Mouse (Mus musculus) stomach, postnatal 0 days (tissue): ENCODE measurements around the gene Nsd1. TPM values are rescaled to one million over a fixed set of nuclear protein-coding genes. Genes with fewer than 3 reads are reported as not detected.
A peak's percentile ranks its signal among the peaks of the same experiment; 100 is the strongest.

Experiments
- ATAC-seq: fragments of 200-750 bp; cut with Nextera tagmentation; 2 replicates; pipeline ENCODE4 v1.8.0; 2017; ENCODE audit not compliant: low FRiP score, low TSS enrichment
- DNase-seq: peaks from one replicate; pipeline ENCODE4 v3.0.0-alpha.2; 2016; ENCODE audit warnings: low spot score
- H3K27ac ChIP-seq: fragments of 300-500 bp; sonication (generic); replicated peaks from 2 replicates; pipeline ENCODE4 v1.5.1; 2014; ENCODE audit warnings: mild to moderate bottlenecking, control low read depth
- H3K27me3 ChIP-seq: fragments of 300-500 bp; sonication (generic); 2 replicates; pipeline ENCODE4 v1.6.1; 2014; ENCODE audit warnings: low read length; ENCODE audit not compliant: control insufficient read depth, insufficient read depth
- H3K36me3 ChIP-seq: fragments of 300-500 bp; sonication (generic); 2 replicates; pipeline ENCODE4 v1.6.1; 2014; ENCODE audit warnings: low read length, mixed read lengths; ENCODE audit not compliant: control insufficient read depth, insufficient read depth
- H3K4me1 ChIP-seq: fragments of 300-500 bp; sonication (generic); replicated peaks from 2 replicates; pipeline ENCODE4 v1.6.1; 2014; ENCODE audit warnings: antibody characterized with exemption; ENCODE audit not compliant: control insufficient read depth, insufficient read depth
- H3K4me2 ChIP-seq: fragments of 300-500 bp; sonication (generic); replicated peaks from 2 replicates; pipeline ENCODE4 v1.6.1; 2014; ENCODE audit warnings: low read depth, mild to moderate bottlenecking, control low read depth, moderate library complexity
- H3K4me3 ChIP-seq: fragments of 300-500 bp; sonication (generic); 2 replicates; pipeline ENCODE4 v1.5.1; 2014; ENCODE audit warnings: low read depth, low read length, control low read depth
- H3K9ac ChIP-seq: fragments of 300-500 bp; sonication (generic); 2 replicates; pipeline ENCODE4 v1.6.1; 2014; ENCODE audit warnings: mild to moderate bottlenecking, low read length, control low read depth, mixed read lengths
- H3K9me3 ChIP-seq: fragments of 300-500 bp; sonication (generic); 2 replicates; pipeline ENCODE4 v1.6.1; 2016; ENCODE audit warnings: low read length; ENCODE audit not compliant: control insufficient read depth
- CTCF ChIP-seq: IDR thresholded peaks from 2 replicates; pipeline ENCODE4 v1.5.1; 2016; ENCODE audit warnings: antibody characterized with exemption, low read depth, mild to moderate bottlenecking, moderate library complexity
- EP300 ChIP-seq: optimal IDR thresholded peaks from 2 replicates; pipeline ENCODE3; 2016; ENCODE audit warnings: antibody characterized with exemption
- WGBS: fragments of 180-500 bp; shearing (Covaris S2); extraction: QIAGEN DNeasy Blood & Tissue Kit; methylation state at CpG from one replicate; pipeline ENCODE4 v1.1.7; 2014; 5-methylcytosine and 5-hydroxymethylcytosine counted together
- polyA plus RNA-seq: library from polyadenylated mRNA; unstranded; fragments of >200 nt; fragmentation: Nextera tagmentation; extraction: Ambion mirVana; gene quantifications from 2 replicates; pipeline ENCODE4 v1.2.1, GENCODE M21; 2015

The Nsd1 gene
- polyA plus RNA-seq, 1 experiment from 2014 or later, result 35.0 TPM

- Histone ChIP-seq H3K4me3 (no peak overlapping the region), H3K4me1 (no peaks in the 10 kb centered on the region), H3K4me2 (no peak overlapping the region), H3K9ac (no peak overlapping the region), H3K27me3 (no peaks in the 10 kb centered on the region), H3K27ac (no peak overlapping the region), H3K9me3 (no peaks in the 10 kb centered on the region), H3K36me3 (no peaks in the 10 kb centered on the region)
- 57% methylated on average over 3 of the region's 3 CpGs for WGBS
- DNase-seq (no peak), ATAC-seq (no peak)
- TF ChIP-seq CTCF (no peak), EP300 (no peak)
Observed at GRCm38 (mm10) chr13:55255052-55255652, 45.6 kb downstream of the Nsd1 start.

- H3K27me3 ChIP-seq, result no peaks in the 10 kb centered on the region
- peak; percentile 46 for TF ChIP-seq CTCF
- TF ChIP-seq EP300, result no peak
- no peak for ATAC-seq
- no peaks in the 10 kb centered on the region for H3K9me3 ChIP-seq
- H3K4me3 ChIP-seq, result no peak overlapping the region
- no peak overlapping the region for H3K27ac ChIP-seq
- no peak overlapping the region for H3K9ac ChIP-seq
- 98% methylated on average over 3 of the region's 3 CpGs for WGBS
- no peak for DNase-seq
- H3K4me2 ChIP-seq, result no peak overlapping the region
- peaks cover 8% of the 10 kb centered on the region for H3K36me3 ChIP-seq
- no peaks in the 10 kb centered on the region for H3K4me1 ChIP-seq
Observed at GRCm38 (mm10) chr13:55258651-55259050, 49.1 kb downstream of the Nsd1 start.

- 95% methylated on average over 8 of the region's 8 CpGs for WGBS
- Histone ChIP-seq H3K4me2 (no peak overlapping the region), H3K9me3 (no peaks in the 10 kb centered on the region), H3K4me3 (no peak overlapping the region), H3K4me1 (no peaks in the 10 kb centered on the region), H3K27me3 (no peaks in the 10 kb centered on the region), H3K27ac (0 out of 2 replicates have a peak overlapping the region, but pooled peaks have one; percentile 24), H3K36me3 (peaks cover 15% of the 10 kb centered on the region), H3K9ac (no peak overlapping the region)
- TF ChIP-seq CTCF, result no peak
- TF ChIP-seq EP300, result no peak
- ATAC-seq (no peak), DNase-seq (no peak)
Observed at GRCm38 (mm10) chr13:55261521-55261920, 51.9 kb downstream of the Nsd1 start.

- no peak for TF ChIP-seq CTCF
- peak; percentile 33 for TF ChIP-seq EP300
- no peak overlapping the region for H3K27ac ChIP-seq
- H3K27me3 ChIP-seq, result no peaks in the 10 kb centered on the region
- peaks cover 15% of the 10 kb centered on the region for H3K36me3 ChIP-seq
- DNase-seq (no peak), ATAC-seq (no peak)
- no peaks in the 10 kb centered on the region for H3K9me3 ChIP-seq
- H3K9ac ChIP-seq, result no peak overlapping the region
- H3K4me2 ChIP-seq, result no peak overlapping the region
- no peak overlapping the region for H3K4me3 ChIP-seq
- no peaks in the 10 kb centered on the region for H3K4me1 ChIP-seq
Observed at GRCm38 (mm10) chr13:55262096-55262495, 52.5 kb downstream of the Nsd1 start.

GRCm38 (mm10) chr13:55277203-55277602 lies 67.6 kb downstream of the Nsd1 start:
- H3K27ac ChIP-seq, result no peak overlapping the region
- TF ChIP-seq CTCF (no peak), EP300 (no peak)
- peak; percentile 51; the same call in 1 of the 2 replicates for ATAC-seq
- H3K4me3 ChIP-seq, result no peak overlapping the region
- 87% methylated on average over 5 of the region's 5 CpGs for WGBS
- peak; percentile 41 for DNase-seq
- no peak overlapping the region for H3K4me2 ChIP-seq
- no peaks in the 10 kb centered on the region for H3K4me1 ChIP-seq
- no peak overlapping the region for H3K9ac ChIP-seq
- H3K36me3 ChIP-seq, result peaks cover 22% of the 10 kb centered on the region
- H3K9me3 ChIP-seq, result no peaks in the 10 kb centered on the region
- no peaks in the 10 kb centered on the region for H3K27me3 ChIP-seq

- no peak overlapping the region for H3K27ac ChIP-seq
- H3K4me3 ChIP-seq, result no peak overlapping the region
- no peaks in the 10 kb centered on the region for H3K27me3 ChIP-seq
- DNase-seq (peak; percentile 37), ATAC-seq (peak; percentile 75; the same call in 1 of the 2 replicates)
- H3K9me3 ChIP-seq, result no peaks in the 10 kb centered on the region
- no peak overlapping the region for H3K4me2 ChIP-seq
- no peaks in the 10 kb centered on the region for H3K4me1 ChIP-seq
- 76% methylated on average over 5 of the region's 5 CpGs for WGBS
- TF ChIP-seq EP300, result no peak
- no peak for TF ChIP-seq CTCF
- peaks cover 24% of the 10 kb centered on the region for H3K36me3 ChIP-seq
- no peak overlapping the region for H3K9ac ChIP-seq
Observed at GRCm38 (mm10) chr13:55277646-55278045, 68.1 kb downstream of the Nsd1 start.
